Mouse (Mus musculus) CD4-positive helper T cell, adult 2 months (primary cell): Measurements from ENCODE around the gene S100a2.
A peak's percentile ranks its signal among the peaks of the same experiment; 100 is the strongest.

Source experiments
- DNase-seq: peaks from one replicate; pipeline ENCODE4 v3.0.0-alpha.2; 2012; ENCODE audit warnings: low read depth, missing footprints, low spot score

Gene S100a2

DNA sequence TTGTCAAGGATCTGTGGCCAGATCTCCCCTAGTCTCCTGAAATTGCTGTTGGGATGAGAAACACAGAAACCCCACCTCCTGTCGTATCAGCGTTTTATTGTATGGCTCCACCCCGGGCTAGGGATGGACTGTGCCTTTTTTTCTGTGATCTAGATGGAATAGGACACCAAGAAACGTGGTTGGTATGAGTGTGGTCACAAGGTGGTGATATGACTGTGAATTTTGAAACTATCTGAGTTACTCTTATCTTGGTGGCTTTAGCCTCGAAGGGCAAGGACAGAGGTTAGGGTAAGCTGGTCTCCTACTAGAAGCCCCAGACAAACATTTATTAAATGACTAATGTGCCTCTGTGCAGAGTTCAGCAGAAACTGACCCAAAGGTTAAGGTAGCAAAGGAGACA is 5.5 kb downstream of the S100a2 start:
- DNase-seq: no peak

DNA sequence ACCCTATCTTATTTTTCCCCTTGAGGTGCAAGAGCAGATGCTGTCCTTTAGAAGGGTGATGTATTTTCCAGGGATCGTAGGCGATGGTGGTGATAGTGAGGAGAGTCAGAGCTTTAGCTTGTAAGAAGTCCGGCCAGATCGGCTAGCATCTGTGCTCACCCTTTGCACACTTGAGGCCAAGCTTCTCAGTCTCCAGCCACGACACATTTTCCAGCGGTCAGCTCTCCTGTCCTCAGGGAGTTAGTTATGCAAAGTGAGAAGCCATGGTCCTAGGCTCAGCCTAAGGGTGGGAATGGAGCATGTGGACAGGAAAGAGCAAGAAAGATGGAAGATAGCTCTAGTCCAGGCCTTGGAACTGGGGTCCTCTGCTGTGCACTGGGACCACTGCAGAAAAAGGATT is 6.8 kb downstream of the S100a2 start:
- DNase-seq: no peak

GRCm38 (mm10) chr3:90597736-90598135 is 7.7 kb downstream of the S100a2 start:
- DNase-seq: no peak

- no peak for DNase-seq
Measured at GRCm38 (mm10) chr3:90598212-90598611, 8.2 kb downstream of the S100a2 start.

- no peak for DNase-seq
Measured at GRCm38 (mm10) chr3:90599401-90599800, 9.4 kb downstream of the S100a2 start.

- DNase-seq: no peak
Measured at GRCm38 (mm10) chr3:90600036-90600435, 10.0 kb downstream of the S100a2 start.

DNA sequence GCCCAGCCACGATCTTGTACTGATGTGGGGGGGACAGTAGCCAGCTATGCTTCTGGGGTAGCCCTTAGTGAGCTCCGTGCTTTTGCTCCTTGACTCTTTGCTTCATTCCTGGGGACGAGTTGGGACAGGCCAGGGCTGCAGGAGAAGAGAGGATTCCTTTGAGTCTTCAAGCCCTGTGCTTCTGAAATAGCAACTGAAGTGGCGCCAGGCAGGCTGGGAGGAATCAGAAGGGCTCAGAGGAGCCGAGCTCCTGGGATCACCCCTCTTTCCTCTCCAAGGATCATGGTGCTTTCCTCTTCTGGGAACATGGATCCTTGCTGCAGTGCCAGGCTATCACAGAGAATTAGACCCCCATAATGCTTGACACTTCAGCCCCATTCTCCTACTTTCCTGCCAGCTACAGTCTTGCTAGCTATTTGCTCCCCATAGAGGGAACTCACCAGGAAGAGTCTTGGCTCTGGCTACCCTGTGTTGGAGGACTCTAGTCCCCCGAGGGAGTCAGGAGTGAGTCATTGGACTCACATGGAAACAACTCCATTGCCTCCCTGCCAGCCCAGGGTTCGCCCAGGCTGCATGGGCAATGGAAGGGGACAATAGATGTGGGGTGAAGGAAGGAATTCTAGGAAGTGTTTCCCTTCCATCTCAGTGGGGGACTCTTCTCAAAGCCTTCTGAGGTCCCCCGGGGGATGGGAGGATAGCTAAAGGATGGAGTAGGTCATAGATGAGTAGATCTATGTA is 10.6 kb downstream of the S100a2 start:
- no peak for DNase-seq

- no peak for DNase-seq
Measured at GRCm38 (mm10) chr3:90601486-90602110, 11.6 kb downstream of the S100a2 start, which contains the start of gene Gm42674. Gene Gm42674 (plus strand): TSS chr3:90601904.

DNA sequence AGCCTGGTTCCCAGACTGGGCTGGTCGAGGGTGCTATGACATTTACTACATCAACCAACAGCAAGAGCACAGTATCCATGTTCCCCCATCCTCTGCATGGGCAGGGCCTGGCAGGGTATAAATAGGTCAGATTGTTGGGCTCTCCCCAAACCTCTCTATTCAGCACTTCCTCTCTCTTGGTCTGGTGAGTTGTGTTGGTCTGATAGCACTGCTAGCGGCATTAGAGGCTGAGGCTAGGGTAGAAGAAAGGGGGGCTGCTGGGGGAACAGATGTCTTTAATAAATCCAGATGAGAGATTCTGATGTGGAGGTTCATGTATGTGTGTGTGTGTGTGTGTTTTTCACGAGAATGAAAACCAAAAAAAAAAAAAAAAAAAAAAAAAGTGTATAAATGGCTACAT is 13.6 kb downstream of the S100a2 start, which contains the start of gene S100a4:
Gene S100a4, plus strand, starts transcription at position 149 of the 400 bp plus-strand sequence.
- DNase-seq: peak; percentile 43

- peak; percentile 57 for DNase-seq
Measured at GRCm38 (mm10) chr3:90604416-90604815, 14.4 kb downstream of the S100a2 start.

DNA sequence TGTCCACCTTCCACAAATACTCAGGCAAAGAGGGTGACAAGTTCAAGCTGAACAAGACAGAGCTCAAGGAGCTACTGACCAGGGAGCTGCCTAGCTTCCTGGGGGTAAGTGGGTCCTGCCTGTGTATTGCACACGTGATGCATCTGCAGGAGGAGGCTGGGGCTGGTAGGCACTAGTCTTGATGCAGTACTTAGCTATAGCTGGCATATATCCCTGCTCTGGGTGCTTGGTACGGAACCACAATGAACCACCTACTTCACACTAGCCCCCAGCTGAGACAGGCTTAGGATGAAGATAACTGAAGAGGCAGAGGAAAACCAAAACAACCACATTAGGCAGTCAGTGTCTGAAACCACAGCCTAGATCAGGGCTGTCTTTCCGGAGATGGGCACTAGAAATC is 15.0 kb downstream of the S100a2 start:
- DNase-seq: peak; percentile 69

DNA sequence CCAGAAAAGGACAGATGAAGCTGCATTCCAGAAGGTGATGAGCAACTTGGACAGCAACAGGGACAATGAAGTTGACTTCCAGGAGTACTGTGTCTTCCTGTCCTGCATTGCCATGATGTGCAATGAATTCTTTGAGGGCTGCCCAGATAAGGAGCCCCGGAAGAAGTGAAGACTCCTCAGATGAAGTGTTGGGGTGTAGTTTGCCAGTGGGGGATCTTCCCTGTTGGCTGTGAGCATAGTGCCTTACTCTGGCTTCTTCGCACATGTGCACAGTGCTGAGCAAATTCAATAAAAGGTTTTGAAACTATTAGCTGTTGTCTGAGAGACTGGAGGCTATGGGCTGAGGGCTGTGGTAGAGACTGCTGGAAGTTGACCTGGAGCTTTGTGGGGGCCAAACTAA is 15.7 kb downstream of the S100a2 start:
- DNase-seq: no peak

DNA sequence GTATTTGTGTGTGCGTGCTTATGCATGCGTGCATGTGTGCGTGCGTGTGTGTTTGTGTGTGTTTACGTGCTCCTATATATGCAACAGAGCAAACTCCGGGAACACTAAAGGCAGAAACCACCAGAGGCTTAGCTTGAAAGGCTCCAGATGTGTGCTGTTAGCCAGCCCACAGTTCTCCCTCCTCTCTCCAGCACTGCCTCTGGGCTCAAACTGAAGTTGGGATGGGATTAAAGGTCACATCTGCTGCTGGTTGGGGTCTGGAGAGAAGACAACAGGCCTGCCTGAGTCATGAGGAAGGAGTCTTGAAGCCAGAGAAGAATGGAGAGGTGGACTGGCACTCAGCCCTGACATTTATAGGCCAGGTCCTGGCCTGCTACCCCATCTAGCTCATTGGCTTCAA is 16.1 kb downstream of the S100a2 start:
- no peak for DNase-seq

DNA sequence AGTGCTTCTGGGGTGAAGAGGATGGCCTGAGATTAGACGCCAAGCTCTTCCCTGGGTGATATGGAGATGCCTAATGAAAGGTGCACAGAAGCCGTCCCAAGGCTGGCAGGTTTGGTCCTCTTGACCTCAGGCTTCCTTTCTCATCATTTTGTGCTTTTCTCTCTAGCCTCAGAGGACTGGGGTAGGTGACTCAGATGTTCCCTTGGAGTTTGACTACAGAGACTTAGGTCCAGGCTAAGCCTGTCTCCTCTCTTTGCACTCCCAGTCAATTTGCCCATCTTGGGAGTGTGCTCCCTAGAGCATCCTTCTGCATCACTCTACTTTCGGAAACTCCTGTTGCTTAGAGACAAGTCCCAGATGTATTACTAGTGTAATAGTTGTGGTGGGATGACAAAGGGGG is 17.3 kb downstream of the S100a2 start:
- DNase-seq: no peak

- DNase-seq: no peak
Measured at GRCm38 (mm10) chr3:90608223-90608622, 18.2 kb downstream of the S100a2 start, which contains the start of gene S100a5. Gene S100a5 (plus strand): TSS chr3:90608523.

- no peak for DNase-seq
Measured at GRCm38 (mm10) chr3:90609102-90609501, 19.1 kb downstream of the S100a2 start.

- DNase-seq: no peak
Measured at GRCm38 (mm10) chr3:90611494-90611893, 21.4 kb downstream of the S100a2 start.

GRCm38 (mm10) chr3:90612061-90612460 is 22.0 kb downstream of the S100a2 start:
- DNase-seq: peak; percentile 55

GRCm38 (mm10) chr3:90612728-90613291 is 22.8 kb downstream of the S100a2 start, which contains the start of gene S100a6:
Gene S100a6 (plus strand): TSS chr3:90612882.
- peak; percentile 86 for DNase-seq

GRCm38 (mm10) chr3:90613461-90614147 is 23.6 kb downstream of the S100a2 start:
- DNase-seq: peak; percentile 17

DNA sequence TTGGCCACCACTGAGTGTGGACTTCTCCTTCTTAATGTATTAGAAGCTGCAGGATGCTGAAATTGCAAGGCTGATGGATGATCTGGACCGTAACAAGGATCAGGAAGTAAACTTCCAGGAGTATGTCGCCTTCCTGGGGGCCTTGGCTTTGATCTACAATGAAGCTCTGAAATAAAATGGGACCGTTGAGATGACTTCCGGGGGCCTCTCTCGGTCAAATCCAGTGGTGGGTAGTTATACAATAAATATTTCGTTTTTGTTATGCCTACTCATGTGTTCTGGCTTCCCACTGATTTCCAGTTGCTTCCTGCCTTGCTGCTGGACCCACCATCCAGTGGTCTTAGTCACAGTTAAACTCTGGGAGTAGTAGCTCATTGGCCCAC is 24.1 kb downstream of the S100a2 start:
- DNase-seq: no peak

GRCm38 (mm10) chr3:90614611-90615251 is 24.7 kb downstream of the S100a2 start:
- DNase-seq: no peak
